Mouse (Mus musculus): Measurements from ENCODE around the gene Crybb3. TPM values are rescaled to one million over a fixed set of nuclear protein-coding genes. Genes with fewer than 3 reads are reported as not detected.

The Crybb3 gene
- total and polyA plus RNA-seq, 2 experiments from 2014 or later, result 1.4 to 3.1 TPM

DNA sequence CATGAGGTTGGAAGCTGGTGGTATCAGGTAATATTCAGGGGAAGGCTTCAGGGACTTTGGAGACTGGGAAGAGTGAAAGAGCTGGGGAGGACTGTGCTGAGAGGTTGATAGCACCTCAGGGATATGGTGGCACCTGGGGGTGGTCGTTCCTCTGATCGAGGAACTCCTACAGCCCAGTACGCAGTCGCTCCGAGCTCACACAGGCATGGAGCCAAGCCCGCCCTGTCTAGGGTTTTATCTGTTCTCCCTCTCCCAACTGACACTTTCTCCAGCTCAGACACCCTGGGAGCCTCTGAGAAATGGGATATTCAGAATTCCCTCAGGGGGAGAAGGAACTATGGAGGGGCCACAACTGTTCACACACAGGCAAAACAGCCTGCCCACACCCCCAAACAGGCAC is 40.6 kb downstream of the Crybb3 start:
- Histone ChIP-seq H3K9ac (replicated peaks; ENCODE audit: low read length, poor library complexity, severe bottlenecking) (no peak overlapping the region), H3K36me3 (ENCODE audit: insufficient read depth, low read length) (no peaks in the 10 kb centered on the region), H3K4me1 (ENCODE audit: insufficient read depth, low read length) (no peaks in the 10 kb centered on the region), H3K4me2 (ENCODE audit: low read depth, low read length, poor library complexity, severe bottlenecking) (no peak overlapping the region), H3K4me3 (ENCODE audit: low read depth, low read length) (no peak overlapping the region), H3K27ac (ENCODE audit: low read depth, low read length) (no peak overlapping the region), H3K27me3 (ENCODE audit: insufficient read depth, low read length) (no peaks in the 10 kb centered on the region), H3K9me3 (ENCODE audit: low read length) (no peaks in the 10 kb centered on the region)
- TF ChIP-seq CTCF (IDR thresholded peaks at IDR 0.05), result no peak
- 56% methylated on average over 6 of the region's 6 CpGs for WGBS
- DNase-seq (ENCODE audit: low spot score) (no peak), ATAC-seq (ENCODE audit: low FRiP score) (no peak)

DNA sequence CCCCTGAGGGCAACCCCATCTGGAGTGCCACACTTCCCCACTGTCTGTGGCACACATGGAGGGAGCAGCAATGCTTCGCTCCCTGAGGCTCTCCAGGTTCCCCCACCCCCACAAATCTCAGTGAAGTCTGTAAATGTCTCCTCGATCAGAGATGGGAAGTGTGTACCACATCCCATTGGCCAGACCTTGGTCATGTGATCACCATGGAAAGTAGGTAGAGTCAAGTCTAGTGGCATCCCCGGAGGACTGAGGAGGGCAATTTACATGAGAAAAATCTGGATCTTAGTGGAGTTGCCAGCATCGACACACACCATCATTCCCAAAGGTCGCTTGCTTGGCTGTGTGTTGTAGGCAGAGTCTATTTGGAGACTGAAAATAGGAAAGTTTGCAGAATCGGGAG is 42.8 kb downstream of the Crybb3 start:
- no peaks in the 10 kb centered on the region for H3K9me3 ChIP-seq (ENCODE audit: low read length)
- H3K27me3 ChIP-seq (ENCODE audit: insufficient read depth, low read length), result no peaks in the 10 kb centered on the region
- H3K36me3 ChIP-seq (ENCODE audit: insufficient read depth, low read length), result no peaks in the 10 kb centered on the region
- no peak for TF ChIP-seq CTCF (IDR thresholded peaks at IDR 0.05)
- 76% methylated on average over 6 of the region's 6 CpGs for WGBS
- H3K4me1 ChIP-seq (ENCODE audit: insufficient read depth, low read length), result no peaks in the 10 kb centered on the region; the same call in 1 of the 2 replicates
- H3K9ac ChIP-seq (replicated peaks; ENCODE audit: low read length, poor library complexity, severe bottlenecking), result no peak overlapping the region
- no peak overlapping the region for H3K27ac ChIP-seq (ENCODE audit: low read depth, low read length)
- H3K4me3 ChIP-seq (ENCODE audit: low read depth, low read length), result no peak overlapping the region
- H3K4me2 ChIP-seq (ENCODE audit: low read depth, low read length, poor library complexity, severe bottlenecking), result no peak overlapping the region
- ATAC-seq (ENCODE audit: low FRiP score), result no peak
- no peak for DNase-seq (ENCODE audit: low spot score)

DNA sequence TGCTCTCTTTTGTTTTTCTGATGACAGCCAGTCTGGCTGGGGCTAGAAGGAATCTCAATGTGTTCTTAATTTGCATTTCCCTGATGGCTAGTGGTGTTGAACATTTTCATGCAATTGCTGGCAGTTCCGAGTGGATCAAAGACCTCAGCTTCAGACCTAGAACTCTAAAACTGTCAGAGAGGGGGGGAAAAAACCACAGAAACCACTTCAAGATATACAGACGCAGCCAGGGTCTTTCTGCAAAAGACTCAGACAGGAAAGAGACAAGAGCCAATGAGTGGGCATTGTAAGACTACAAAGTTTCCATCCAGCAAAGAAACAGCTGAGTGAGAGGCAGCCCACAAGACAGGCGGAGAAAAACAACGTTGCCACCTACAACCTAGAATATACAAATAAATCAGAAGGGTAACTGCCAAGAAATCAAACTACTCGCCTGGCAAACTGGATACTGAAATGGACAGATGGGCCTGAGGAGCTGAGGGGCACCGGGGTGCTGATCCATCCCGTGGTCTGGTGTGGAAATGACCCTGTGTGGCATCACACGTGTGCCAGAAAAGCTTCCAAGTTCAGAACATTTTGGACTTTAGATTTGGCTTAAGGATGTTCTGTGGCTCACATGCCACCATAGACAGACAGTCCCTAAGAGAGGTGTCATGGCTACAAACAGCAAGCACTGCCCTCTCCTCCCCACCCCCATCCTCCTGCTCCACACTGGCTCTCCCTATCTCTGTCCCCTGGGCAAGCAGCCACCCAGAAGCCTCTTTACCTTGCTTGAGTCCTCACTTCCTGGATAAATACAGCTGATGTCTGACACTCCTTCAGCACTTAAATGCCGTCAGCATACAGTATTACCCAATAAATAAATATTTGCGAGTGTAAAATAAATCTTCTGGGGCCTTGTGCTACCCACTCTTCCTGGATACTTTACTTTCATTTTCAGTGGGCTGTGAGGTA is 46.0 kb downstream of the Crybb3 start:
- Histone ChIP-seq H3K4me2 (ENCODE audit: low read depth, low read length, poor library complexity, severe bottlenecking) (no peak overlapping the region), H3K27me3 (ENCODE audit: insufficient read depth, low read length) (no peaks in the 10 kb centered on the region), H3K9ac (replicated peaks; ENCODE audit: low read length, poor library complexity, severe bottlenecking) (no peak overlapping the region), H3K9me3 (ENCODE audit: low read length) (no peaks in the 10 kb centered on the region), H3K4me3 (ENCODE audit: low read depth, low read length) (no peak overlapping the region), H3K36me3 (ENCODE audit: insufficient read depth, low read length) (no peaks in the 10 kb centered on the region), H3K4me1 (ENCODE audit: insufficient read depth, low read length) (peaks cover 8% of the 10 kb centered on the region; the same call in 1 of the 2 replicates), H3K27ac (ENCODE audit: low read depth, low read length) (peak overlapping the region; percentile 43)
- WGBS, result 57% methylated on average over 10 of the region's 10 CpGs
- ATAC-seq (ENCODE audit: low FRiP score) (no peak), DNase-seq (ENCODE audit: low spot score) (no peak)
- no peak for TF ChIP-seq CTCF (IDR thresholded peaks at IDR 0.05)

DNA sequence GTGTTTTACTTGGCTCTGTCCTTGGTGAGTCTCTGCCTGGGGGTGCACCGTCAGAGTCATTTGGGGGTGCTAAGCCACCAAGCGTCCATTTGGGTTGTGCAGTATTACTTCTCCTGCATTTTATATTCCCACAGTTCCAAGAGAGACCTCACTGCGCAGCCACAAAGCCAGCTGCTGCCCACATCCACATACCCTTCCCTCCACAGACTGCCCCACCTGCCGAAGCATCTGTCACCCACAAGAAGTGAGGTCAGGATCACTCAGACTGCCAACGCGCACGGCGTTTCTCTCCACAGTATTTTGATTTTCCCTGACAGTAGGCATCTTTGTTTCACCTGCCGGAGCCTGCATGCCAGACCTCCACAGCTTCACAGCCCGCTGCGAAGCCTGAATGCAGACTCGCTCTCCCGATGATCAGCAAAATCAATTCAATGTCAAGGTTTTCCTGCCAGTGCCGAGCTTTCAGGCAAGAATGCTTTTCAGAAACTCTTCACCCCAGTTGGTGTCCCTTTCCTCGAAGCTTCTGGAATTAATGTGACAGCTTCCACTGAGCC is 50.1 kb downstream of the Crybb3 start:
- WGBS, result 26% methylated on average over 15 of the region's 15 CpGs
- H3K27me3 ChIP-seq (ENCODE audit: insufficient read depth, low read length), result no peaks in the 10 kb centered on the region
- H3K36me3 ChIP-seq (ENCODE audit: insufficient read depth, low read length), result no peaks in the 10 kb centered on the region
- TF ChIP-seq CTCF (IDR thresholded peaks at IDR 0.05), result no peak
- H3K27ac ChIP-seq (ENCODE audit: low read depth, low read length), result peak overlapping the region; percentile 47; the same call in 1 of the 2 replicates
- no peaks in the 10 kb centered on the region for H3K9me3 ChIP-seq (ENCODE audit: low read length)
- H3K4me1 ChIP-seq (ENCODE audit: insufficient read depth, low read length), result peaks cover 8% of the 10 kb centered on the region; the same call in 1 of the 2 replicates
- no peak overlapping the region for H3K4me3 ChIP-seq (ENCODE audit: low read depth, low read length)
- DNase-seq (ENCODE audit: low spot score), result peak; percentile 71
- no peak overlapping the region for H3K9ac ChIP-seq (replicated peaks; ENCODE audit: low read length, poor library complexity, severe bottlenecking)
- 0 out of 2 replicates have a peak overlapping the region, but pooled peaks have one; percentile 2 for H3K4me2 ChIP-seq (ENCODE audit: low read depth, low read length, poor library complexity, severe bottlenecking)
- ATAC-seq (ENCODE audit: low FRiP score), result 0 out of 2 replicates have a peak, but pooled peaks have one; percentile 34

DNA sequence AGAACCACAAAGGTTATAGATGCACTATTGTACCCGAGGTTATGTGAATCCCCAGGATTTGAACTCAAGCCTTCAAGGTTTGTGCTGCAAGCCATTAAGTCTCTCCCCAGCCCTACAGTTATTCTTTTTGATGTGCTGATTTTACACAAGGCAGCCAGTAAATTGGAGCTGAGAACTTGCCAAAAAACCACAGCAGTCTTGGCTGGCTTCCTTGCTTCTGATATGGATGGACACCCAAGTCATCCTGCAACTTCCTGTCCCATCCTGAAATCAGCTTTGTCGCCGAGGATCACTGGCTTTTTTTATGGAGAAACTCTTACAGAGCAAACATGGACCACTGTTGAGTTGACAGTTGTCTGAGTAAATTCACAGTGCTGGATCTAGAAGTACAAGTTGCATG is 51.3 kb downstream of the Crybb3 start:
- Histone ChIP-seq H3K27ac (ENCODE audit: low read depth, low read length) (no peak overlapping the region), H3K4me3 (ENCODE audit: low read depth, low read length) (no peak overlapping the region), H3K9me3 (ENCODE audit: low read length) (no peaks in the 10 kb centered on the region), H3K4me2 (ENCODE audit: low read depth, low read length, poor library complexity, severe bottlenecking) (no peak overlapping the region), H3K4me1 (ENCODE audit: insufficient read depth, low read length) (peaks cover 8% of the 10 kb centered on the region; the same call in 1 of the 2 replicates), H3K36me3 (ENCODE audit: insufficient read depth, low read length) (no peaks in the 10 kb centered on the region), H3K9ac (replicated peaks; ENCODE audit: low read length, poor library complexity, severe bottlenecking) (no peak overlapping the region), H3K27me3 (ENCODE audit: insufficient read depth, low read length) (no peaks in the 10 kb centered on the region)
- 76% methylated on average over 3 of the region's 3 CpGs for WGBS
- TF ChIP-seq CTCF (IDR thresholded peaks at IDR 0.05), result no peak
- ATAC-seq (ENCODE audit: low FRiP score) (no peak), DNase-seq (ENCODE audit: low spot score) (peak; percentile 71)

DNA sequence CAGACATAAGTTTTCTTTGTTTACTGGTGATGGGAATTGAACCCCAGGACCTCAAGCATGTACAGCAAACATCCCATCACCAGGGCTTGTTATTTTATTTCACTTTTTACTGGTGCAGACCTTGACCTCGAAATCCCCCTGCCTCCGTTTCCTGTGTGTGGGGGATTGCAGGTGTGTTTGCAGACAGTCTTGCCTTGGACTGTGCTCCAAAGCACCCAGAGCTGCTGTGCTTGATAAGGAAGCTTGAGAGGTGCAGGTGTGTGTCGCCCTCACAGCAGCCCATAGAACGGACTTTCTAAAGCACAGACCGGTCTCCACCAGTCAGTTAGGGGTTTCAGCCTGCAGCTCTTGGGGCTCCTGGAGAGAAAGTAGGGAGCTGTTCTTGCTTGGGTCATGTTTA is 54.7 kb downstream of the Crybb3 start:
- no peak overlapping the region for H3K9ac ChIP-seq (replicated peaks; ENCODE audit: low read length, poor library complexity, severe bottlenecking)
- WGBS, result 91% methylated on average over 5 of the region's 5 CpGs
- DNase-seq (ENCODE audit: low spot score), result no peak
- H3K4me1 ChIP-seq (ENCODE audit: insufficient read depth, low read length), result peaks cover 12% of the 10 kb centered on the region; the same call in 1 of the 2 replicates
- ATAC-seq (ENCODE audit: low FRiP score), result no peak
- TF ChIP-seq CTCF (IDR thresholded peaks at IDR 0.05), result no peak
- H3K27me3 ChIP-seq (ENCODE audit: insufficient read depth, low read length), result no peaks in the 10 kb centered on the region
- no peaks in the 10 kb centered on the region for H3K9me3 ChIP-seq (ENCODE audit: low read length)
- no peaks in the 10 kb centered on the region for H3K36me3 ChIP-seq (ENCODE audit: insufficient read depth, low read length)
- H3K4me3 ChIP-seq (ENCODE audit: low read depth, low read length), result no peak overlapping the region
- H3K27ac ChIP-seq (ENCODE audit: low read depth, low read length), result no peak overlapping the region
- no peak overlapping the region for H3K4me2 ChIP-seq (ENCODE audit: low read depth, low read length, poor library complexity, severe bottlenecking)

Other genes with a start within 250 kb of the Crybb3 start
- gene Myo18b, start 185.2 kb downstream of the Crybb3 start, total RNA-seq (2014; rRNA removed), result 1.1 and 1.9 TPM in 2 replicates
- 1.3 and 1.7 TPM in 2 replicates for gene Myo18b, start 185.2 kb downstream of the Crybb3 start, polyA plus RNA-seq (2015; fragmentation: Nextera tagmentation; extraction: Ambion mirVana)
- gene Grk3, start 65.8 kb downstream of the Crybb3 start, total RNA-seq (2014; rRNA removed), result 48.4 and 73.0 TPM in 2 replicates
- 15.2 and 21.1 TPM in 2 replicates for gene Grk3, start 65.8 kb downstream of the Crybb3 start, polyA plus RNA-seq (2015; fragmentation: Nextera tagmentation; extraction: Ambion mirVana)
- not detected in 2 replicates for gene Crybb2, start 11.5 kb downstream of the Crybb3 start, total RNA-seq (2014; rRNA removed)
- gene Crybb2, start 11.5 kb downstream of the Crybb3 start, polyA plus RNA-seq (2015; fragmentation: Nextera tagmentation; extraction: Ambion mirVana), result not detected in 2 replicates
- 11.7 and 11.8 TPM in 2 replicates for gene 2900026A02Rik, start 139.7 kb upstream of the Crybb3 start, total RNA-seq (2014; rRNA removed)
- 3.3 and 3.8 TPM in 2 replicates for gene 2900026A02Rik, start 139.7 kb upstream of the Crybb3 start, polyA plus RNA-seq (2015; fragmentation: Nextera tagmentation; extraction: Ambion mirVana)
- not detected in 2 replicates for gene Tmem211, start 145.3 kb upstream of the Crybb3 start, total RNA-seq (2014; rRNA removed)
- not detected in 2 replicates for gene Tmem211, start 145.3 kb upstream of the Crybb3 start, polyA plus RNA-seq (2015; fragmentation: Nextera tagmentation; extraction: Ambion mirVana)
- gene Sgsm1, start 229.2 kb upstream of the Crybb3 start, total RNA-seq (2014; rRNA removed), result 52.9 and 53.4 TPM in 2 replicates
- gene Sgsm1, start 229.2 kb upstream of the Crybb3 start, polyA plus RNA-seq (2015; fragmentation: Nextera tagmentation; extraction: Ambion mirVana), result 19.8 and 27.3 TPM in 2 replicates